Mouse (Mus musculus): ENCODE measurements around the gene Nectin1.

Gene Nectin1

GRCm38 (mm10) chr9:43741277-43741676 lies 2.5 kb upstream of the Nectin1 start:
- no peak for DNase-seq (ENCODE audit: low read depth)

GRCm38 (mm10) chr9:43742066-43742465 lies 1.7 kb upstream of the Nectin1 start:
- no peak for DNase-seq (ENCODE audit: low read depth)

DNA sequence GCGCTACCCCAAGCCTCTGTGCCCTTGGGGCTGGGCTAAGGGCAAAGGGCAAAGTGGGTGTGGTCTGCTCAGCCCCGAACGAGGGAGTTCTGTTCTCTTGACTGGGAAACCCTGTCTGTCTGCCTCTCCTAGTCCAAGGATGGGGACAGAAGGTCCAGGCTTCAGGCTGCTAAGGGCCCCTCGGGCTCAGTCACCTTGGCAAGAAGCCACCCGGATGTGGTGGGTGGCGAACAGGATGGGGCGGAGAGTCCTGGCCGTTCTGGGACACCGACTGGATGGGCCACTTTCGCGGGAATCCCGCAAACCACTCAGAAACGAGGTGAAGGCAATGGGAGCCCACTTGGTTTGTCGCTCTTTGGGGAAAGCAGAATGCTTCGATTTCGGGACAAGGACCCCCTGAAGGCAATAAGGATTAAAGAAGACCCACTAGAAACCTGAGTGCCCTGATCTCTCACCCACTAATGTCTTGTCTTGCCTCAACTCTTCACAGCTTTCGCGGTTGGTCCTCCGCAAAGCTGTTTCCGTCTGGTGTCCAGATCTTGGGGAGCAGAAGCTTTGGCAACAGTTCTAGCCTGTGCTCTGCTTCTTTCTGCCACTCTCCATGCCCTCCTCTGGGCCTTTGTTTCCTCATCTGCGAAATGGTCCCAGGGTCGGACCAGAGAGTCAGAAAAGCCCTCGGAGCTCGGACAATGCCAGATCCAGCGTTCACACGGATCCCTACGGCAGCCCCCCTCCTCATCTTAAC lies 710 bp upstream of the Nectin1 start:
- no peak for DNase-seq (ENCODE audit: low read depth)

DNA sequence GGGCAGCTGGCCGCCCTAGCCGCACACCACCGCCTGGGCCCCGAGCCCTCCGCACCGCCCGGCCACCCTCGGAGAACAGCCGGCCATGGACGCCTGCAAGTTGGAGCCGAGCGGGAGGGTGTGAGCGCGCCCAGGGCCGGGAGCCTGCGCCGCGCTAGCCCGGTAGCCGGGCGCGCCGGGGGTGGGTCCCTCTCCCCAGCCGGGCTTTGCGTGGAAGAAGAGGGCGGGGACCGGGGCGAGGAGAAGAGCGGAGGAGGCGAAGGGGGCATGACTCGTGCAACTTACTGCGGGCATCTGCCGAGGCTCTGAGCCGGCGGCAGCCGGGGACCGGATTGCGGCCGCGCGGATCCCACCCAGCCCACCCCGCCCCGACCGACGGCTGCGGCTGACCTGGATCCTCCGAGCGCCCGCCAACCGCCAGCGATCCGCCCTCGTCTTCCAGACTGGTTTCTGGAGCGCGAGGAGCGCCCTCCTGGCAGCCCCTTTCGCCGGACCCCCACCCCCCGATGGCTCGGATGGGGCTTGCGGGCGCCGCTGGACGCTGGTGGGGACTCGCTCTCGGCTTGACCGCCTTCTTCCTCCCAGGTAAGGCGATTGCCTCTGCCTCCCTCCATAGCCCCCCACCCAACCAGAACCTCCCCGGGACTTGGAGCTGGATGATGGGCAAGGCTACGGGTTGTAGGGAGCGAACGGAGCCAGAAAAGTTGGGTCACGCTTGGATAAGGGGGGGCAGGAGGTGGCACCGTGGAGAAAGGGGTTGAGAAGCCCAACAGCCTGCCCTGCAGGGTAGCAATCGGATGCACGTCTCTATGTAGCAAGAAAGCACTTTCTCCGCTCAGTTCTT lies 576 bp downstream of the Nectin1 start:
- DNase-seq (ENCODE audit: low read depth), result no peak

DNA sequence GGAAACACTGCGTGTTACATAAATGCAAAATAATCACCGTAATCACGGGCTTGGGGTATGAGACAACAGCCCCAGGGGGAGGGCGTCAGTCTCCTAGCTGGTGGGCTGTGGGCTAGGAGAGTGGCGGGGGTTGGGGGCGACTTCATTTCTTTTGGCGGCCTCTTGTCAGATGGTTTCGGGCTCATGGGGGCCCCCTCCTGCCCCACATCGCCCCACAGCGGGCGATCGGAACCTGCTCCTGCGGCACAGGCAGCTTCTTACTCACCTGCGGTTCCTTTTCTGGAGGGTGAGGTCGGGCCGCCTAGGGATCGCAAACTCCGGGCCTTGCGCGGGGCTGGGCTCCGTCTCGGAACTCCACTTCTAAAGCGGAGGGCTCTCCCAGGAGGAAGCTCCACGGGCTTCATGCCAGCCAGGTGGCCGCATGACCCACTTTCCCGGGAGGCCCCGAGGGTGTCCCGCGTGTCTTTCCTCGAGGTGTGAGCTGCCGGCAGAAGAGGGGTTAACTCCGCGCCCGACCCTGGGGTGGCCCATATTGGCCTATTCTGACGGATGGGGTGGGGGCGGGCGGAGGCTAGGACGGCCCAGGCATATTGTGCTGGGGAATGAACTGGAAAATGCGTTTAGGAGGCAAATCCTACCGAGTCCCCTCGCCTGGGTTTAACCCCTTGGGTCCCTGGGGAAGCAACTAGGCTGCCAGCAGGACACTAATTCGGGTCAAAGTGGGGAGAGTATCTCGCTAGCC lies 1.4 kb downstream of the Nectin1 start:
- DNase-seq (ENCODE audit: low read depth), result no peak

DNA sequence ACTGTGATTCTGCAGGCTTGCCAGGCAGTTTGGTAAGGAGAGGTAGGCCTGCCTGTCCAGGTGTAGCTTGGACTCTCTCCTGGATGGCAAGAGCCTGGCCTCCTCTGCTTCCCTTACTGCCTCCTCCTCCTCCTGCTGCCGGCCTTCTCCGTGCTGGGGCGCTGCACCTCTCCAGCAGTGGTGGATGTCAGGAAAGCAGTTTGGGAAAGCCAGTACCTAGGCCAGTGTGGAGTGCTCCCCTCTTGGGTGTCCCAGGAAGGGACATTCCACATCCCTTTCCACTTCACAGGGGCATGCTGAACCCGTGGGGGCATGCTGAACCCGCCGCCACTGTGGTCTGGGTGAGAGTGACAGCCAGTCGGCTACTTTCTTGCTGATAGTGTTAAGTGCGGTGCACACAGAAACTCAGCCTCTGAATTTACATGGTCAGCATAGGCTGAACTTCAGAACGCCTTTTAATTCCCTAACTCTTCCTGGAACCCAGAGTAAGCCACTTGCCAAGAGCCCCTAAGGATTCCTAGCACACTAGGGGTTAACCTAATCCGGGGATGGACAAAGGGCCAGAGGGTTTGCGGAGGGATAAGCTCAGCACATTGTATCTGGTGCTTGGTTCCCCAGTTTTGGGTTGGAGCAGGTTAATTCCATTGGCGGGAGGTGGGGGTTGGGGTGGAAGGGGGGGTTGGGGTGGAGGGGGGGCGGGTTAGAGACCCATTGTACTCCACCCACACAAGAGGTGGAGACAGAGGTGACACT lies 2.3 kb downstream of the Nectin1 start:
- no peak for DNase-seq (ENCODE audit: low read depth)

GRCm38 (mm10) chr9:43747710-43748109 lies 3.9 kb downstream of the Nectin1 start:
- DNase-seq (ENCODE audit: low read depth), result no peak

GRCm38 (mm10) chr9:43748519-43748918 lies 4.7 kb downstream of the Nectin1 start:
- no peak for DNase-seq (ENCODE audit: low read depth)

DNA sequence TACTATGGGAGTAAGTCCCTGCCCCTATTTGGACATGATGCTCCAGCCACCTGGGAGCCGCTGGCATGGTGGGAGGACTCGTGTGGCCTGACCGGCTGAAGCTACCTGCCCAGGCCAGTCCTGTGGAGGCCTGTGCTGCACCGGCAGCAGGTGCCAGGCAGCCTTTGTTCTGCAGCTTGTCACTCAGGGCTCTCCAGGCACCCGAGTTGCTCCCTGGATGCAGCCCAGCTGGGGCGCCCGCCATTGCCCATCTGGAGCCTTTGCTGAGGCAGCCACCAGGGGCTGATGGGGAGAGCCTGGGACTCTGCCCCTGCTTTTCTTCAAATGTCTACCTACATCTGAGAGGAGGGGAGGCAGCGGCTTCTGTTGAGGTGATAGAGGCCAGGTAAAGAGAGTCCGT lies 6.3 kb downstream of the Nectin1 start:
- no peak for DNase-seq (ENCODE audit: low read depth)

- DNase-seq (ENCODE audit: low read depth), result no peak
Measured at GRCm38 (mm10) chr9:43751111-43751510, 7.3 kb downstream of the Nectin1 start.

GRCm38 (mm10) chr9:43753481-43753880 lies 9.7 kb downstream of the Nectin1 start:
- DNase-seq (ENCODE audit: low read depth), result no peak

GRCm38 (mm10) chr9:43754083-43754482 lies 10.3 kb downstream of the Nectin1 start:
- DNase-seq (ENCODE audit: low read depth), result no peak

DNA sequence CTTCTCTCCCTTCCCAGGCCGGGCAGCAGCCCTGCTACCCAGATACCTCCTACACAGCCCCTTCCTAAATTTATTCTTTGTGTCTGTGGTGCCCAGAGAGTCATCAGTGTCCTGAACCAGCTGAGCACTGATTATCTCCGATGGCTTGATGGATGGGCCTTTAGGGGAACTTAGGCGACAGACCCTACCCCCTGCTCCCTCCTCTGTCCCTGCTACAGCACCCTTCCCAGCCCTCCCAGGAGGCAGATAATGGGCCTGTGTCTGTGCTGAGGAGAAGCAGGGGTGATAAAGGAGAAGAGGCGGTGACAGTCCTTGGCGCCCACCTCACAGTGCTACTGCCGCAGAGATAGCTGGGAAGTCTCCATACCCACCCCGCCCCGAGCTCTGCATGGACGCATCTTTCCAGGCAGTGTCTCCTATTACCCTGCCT lies 11.0 kb downstream of the Nectin1 start:
- no peak for DNase-seq (ENCODE audit: low read depth)

DNA sequence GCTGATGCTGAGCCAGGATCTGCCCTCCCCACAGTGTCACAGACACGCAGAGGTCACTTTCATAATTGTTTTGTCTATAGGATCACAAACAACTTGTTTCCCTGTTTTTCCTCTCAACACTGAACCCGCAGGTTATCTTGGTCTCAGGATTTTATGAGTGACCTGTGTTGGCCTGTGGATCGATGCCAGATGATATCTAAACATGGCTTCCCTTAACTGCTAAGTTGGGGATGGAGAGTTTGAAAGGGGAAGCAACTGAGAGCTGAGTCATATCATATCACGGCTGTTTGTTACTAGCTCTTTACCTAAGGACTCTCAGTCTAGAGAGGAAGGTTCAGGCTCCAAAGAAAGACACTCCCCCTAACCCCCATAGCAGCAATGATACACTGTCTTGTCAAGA lies 11.7 kb downstream of the Nectin1 start:
- no peak for DNase-seq (ENCODE audit: low read depth)

DNA sequence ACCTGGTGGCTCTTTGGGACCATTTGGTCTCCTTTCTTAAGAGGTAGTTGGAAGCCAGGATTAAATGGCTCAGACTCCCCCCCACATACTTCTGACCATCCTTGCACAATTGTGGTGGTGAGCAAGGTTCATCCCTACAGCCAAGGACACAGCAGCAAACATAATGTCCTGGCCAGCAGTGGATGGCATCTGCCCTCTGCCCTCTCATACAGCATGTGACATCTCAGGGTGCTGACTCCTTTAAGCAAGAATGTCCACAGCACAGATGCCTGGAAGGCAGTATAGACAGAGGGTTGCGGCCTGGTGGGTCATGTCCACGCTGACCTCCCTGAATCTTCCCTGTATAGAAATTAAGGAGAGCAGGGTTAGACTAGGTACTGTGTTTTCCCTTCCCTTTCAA lies 12.1 kb downstream of the Nectin1 start:
- DNase-seq (ENCODE audit: low read depth), result no peak

GRCm38 (mm10) chr9:43757225-43757624 lies 13.4 kb downstream of the Nectin1 start:
- DNase-seq (ENCODE audit: low read depth), result no peak

DNA sequence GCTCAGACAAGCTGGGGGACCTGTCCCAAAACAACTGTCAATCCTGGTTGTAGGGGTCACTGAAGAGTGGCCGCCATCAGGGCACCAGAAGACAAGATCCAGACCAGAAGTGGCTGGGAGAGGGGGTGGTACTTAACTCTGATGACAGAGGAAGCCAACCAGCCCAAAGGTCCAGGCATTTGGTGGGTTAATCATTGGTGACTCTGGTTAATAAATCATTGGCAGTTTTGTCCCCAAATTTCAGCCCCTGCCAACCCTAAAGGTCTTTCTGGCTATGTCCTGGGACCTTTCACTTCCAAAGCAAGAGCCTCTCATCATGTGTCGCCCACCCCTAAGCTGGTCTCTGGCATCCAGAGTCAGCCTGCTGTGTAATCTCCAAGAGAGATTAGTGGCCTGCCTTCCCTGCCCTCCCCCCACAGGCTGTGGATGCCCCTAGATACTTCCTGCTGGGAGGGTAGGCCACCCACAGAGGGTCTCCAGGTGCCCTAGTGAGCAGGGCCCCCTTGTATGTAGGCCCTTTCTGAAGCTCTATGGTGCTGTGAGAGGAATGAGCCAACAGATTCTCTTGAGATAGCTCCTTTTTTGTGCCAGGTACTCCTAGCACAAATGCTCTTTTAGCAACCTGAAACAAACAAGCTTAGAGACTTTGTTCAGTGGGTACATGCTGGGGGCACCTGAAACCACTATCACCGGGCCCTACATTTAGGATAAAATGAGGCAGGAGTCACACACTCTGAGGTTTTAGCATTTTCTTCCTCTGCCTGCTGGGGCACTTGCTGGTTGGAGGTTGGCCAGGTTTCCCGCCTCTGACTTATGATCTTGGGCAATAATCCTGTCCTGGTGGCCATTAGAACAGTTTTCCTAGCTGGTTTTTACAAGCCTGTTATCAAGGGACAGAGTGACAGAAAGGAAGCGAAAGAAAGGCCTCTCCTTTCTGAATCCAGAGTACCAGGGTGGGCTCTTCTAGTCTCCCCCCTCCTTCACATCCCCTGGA lies 14.5 kb downstream of the Nectin1 start:
- no peak for DNase-seq (ENCODE audit: low read depth)

GRCm38 (mm10) chr9:43760078-43760477 lies 16.3 kb downstream of the Nectin1 start:
- DNase-seq (ENCODE audit: low read depth), result no peak

DNA sequence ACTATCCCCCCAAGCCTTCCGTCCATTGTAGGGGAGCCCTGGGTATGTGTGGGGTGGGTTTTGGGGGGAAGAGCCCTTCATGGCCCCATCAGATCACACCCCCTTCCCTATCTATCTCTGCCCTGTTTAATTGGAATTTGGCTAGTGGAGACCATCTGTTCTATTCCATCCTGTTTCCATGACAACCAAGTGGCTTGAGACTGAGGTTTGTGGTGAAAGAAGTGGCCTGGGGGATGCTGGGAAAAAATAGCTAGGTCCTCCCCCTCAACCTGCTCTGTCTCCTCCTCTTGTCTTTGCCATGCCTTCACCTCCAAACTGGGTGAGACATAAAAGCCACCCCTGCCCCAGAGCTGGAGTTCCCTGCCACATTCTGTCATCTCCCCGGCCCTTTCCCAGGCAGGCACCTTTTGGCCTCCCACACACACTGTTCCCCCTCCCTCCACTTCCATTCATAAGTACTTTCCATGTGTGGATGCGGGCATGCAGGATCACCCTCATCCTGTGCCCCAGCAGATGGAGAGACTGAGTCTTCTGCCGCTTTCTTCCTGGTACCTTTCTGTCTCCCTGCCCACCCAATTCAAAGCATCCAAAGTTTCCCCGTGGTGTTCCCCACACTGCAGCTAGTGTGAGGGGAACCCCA lies 17.5 kb downstream of the Nectin1 start:
- no peak for DNase-seq (ENCODE audit: low read depth)

- no peak for DNase-seq (ENCODE audit: low read depth)
Measured at GRCm38 (mm10) chr9:43761941-43762340, 18.2 kb downstream of the Nectin1 start.
